11 mouse cellular contexts compared by ENCODE assay signal in the genomic region with DNA sequence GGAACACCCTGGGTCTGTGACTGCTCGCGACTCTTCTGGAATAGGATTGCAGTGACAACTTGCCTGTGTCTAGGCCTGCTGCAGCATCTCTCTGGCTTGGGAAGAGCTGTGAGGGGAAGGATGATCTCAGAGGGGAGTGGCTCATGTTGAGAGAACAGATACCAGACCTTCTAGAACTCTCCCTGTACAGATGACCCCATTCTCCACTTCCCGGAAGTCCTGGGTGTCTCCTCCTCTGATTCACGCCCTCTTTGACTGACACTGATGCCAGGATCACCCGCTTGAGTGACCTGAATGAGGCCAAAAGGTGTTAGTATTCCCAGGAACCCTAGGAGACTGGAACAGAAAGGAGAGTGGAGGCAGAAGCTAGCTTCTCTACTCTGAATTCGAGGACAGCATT.
A peak's percentile ranks its signal among the peaks of the same experiment; 100 is the strongest.
DNase-seq lines count a peak whose midpoint lies in the region.
"Had no signal": no experiment of that assay in that cellular context is flagged by ENCODE, and none has a peak within 500 bp of the region (broad histone marks: within the 10 kb centered on the region; RNA-seq: fewer than 3 reads in every experiment).

No protein-coding gene starts in this region.

- intact Hi-C loops in heart, postnatal 14 days (cut with DNase I) = no loop called here

- DNase-seq in heart, adult 9 months (ENCODE audit: low spot score in 2 of 2) = peak; percentile 28 to 36
- no peak for DNase-seq in heart, postnatal 14 days
- DNase-seq in retina, postnatal 1 day = peak; percentile 48
- no peak for DNase-seq in retina, embryonic 14.5 days (ENCODE audit: low spot score)
- DNase-seq in lung, postnatal 25 days (ENCODE audit: low spot score) = peak; percentile 36
- DNase-seq in kidney, postnatal 14 days = no peak
- DNase-seq in adipocyte (ENCODE audit: low spot score) = no peak
- DNase-seq: adrenal gland, adult 2 months; cerebellum, adult 8-10 months; layer of hippocampus, adult 9-11 months; spleen, adult 18-20 months had no signal

Comparison
In these comparisons a context has a peak if more than half of its experiments do, and no peak if none do; other contexts are left out.
1. DNase-seq: peak in heart, adult 9 months (2 of 2), retina, postnatal 1 day (single experiment) and lung, postnatal 25 days (single experiment); none in heart, postnatal 14 days (0 of 2), retina, embryonic 14.5 days (single experiment), kidney, postnatal 14 days (single experiment) and adipocyte (single experiment).